Mouse (Mus musculus): Measurements from ENCODE around the gene AY761184. TPM values are rescaled to one million over a fixed set of nuclear protein-coding genes. Genes with fewer than 3 reads are reported as not detected.
"Not testable (repeated sequence)": the region's sequence is repeated elsewhere in the genome, so short reads cannot be mapped to it uniquely, and the experiment has no call there.

AY761184 gene
- polyA plus RNA-seq (2016; fragmentation: Nextera tagmentation; extraction: Ambion mirVana) = not detected in 2 replicates

DNA sequence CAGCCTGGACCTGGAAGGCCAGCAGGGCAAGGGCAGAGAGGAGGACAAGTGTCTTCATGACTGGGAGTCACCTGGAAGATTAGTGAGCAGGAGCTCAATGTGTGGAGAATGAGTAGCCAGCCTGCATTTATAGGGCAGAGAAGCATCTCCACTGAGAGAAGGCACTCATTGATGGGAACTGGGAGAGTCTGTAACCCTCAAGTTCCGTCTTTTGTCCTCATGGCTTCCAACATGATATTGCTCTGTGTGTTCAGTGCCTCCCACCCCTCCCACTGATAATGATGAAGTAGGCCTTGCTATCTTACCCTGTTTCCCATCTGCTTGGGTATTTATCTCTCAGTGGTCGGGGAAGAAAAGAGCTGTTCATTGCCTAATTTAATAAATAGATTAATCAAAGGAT lies at the start of gene AY761184:
Gene AY761184, minus strand, starts transcription at position 101 of the 400 bp plus-strand sequence.
- WGBS = 84% methylated on average over 2 of the region's 2 CpGs
- H3K4me3 ChIP-seq; H3K4me1 ChIP-seq; H3K27me3 ChIP-seq (ENCODE audit: poor library complexity, severe bottlenecking); H3K36me3 ChIP-seq (replicated peaks); H3K9me3 ChIP-seq; DNase-seq (ENCODE audit: extremely low spot score, low spot score); H3K27ac ChIP-seq: not testable (repeated sequence)

DNA sequence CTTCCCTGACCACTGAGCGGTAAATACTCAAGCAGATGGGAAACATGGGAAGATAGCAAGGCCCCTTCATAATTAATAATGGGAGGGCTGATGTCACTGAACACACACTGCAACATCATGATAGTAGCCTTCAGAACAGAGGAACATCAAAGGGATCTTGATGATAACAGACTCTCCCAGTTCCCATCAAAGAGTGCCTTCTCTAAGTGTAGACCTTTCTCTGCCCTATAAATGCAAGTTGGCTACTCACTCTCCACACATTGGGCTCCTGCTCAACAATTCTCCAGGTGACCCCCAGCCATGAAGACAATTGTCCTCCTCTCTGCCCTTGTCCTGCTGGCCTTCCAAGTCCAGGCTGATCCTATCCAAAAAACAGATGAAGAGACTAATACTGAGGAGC lies 37.9 kb downstream of the AY761184 start, which contains the start of gene Defa34:
Gene Defa34, plus strand, starts transcription at position 301 of the 400 bp plus-strand sequence.
- not testable (repeated sequence) for H3K4me3 ChIP-seq; H3K27me3 ChIP-seq (ENCODE audit: poor library complexity, severe bottlenecking); H3K36me3 ChIP-seq (replicated peaks); H3K27ac ChIP-seq; H3K9me3 ChIP-seq; H3K4me1 ChIP-seq; DNase-seq (ENCODE audit: extremely low spot score, low spot score)
- 91% methylated on average over 1 of the region's 1 CpGs for WGBS

DNA sequence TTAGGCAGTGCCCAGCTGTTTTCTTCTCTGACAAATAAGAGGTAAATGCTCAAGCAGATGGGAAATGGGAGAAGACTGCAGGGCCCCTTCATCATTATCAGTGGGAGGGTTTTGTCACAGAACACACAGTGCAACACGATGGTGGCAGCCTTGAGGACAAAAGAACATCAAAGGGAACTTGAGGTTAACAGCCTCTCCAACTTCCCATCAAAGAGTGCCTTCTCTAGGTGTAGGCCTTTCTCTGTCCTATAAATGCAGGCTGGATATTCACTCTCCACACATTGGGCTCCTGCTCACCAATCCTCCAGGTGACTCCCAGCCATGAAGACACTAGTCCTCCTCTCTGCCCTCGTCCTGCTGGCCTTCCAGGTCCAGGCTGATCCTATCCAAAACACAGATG lies 48.0 kb downstream of the AY761184 start, which contains the start of gene Defa17:
Gene Defa17, plus strand, starts transcription at position 301 of the 400 bp plus-strand sequence.
- not testable (repeated sequence) for H3K27me3 ChIP-seq (ENCODE audit: poor library complexity, severe bottlenecking); H3K36me3 ChIP-seq (replicated peaks)
- 83% methylated on average over 1 of the region's 2 CpGs for WGBS

More for the DNA sequence above, 48.0 kb downstream of the AY761184 start, which contains the start of gene Defa17:
- DNase-seq (ENCODE audit: extremely low spot score, low spot score); H3K9me3 ChIP-seq; H3K27ac ChIP-seq; H3K4me3 ChIP-seq; H3K4me1 ChIP-seq: not testable (repeated sequence)

Other genes with a start within 250 kb of the AY761184 start
- not detected in 2 replicates for gene Gm7849, start 247.1 kb downstream of the AY761184 start, polyA plus RNA-seq (2016; fragmentation: Nextera tagmentation; extraction: Ambion mirVana)
- gene Defa20, start 194.4 kb downstream of the AY761184 start, polyA plus RNA-seq (2016; fragmentation: Nextera tagmentation; extraction: Ambion mirVana) = not detected in 2 replicates
- gene Defa32, start 174.6 kb downstream of the AY761184 start, polyA plus RNA-seq (2016; fragmentation: Nextera tagmentation; extraction: Ambion mirVana) = not detected in 2 replicates
- gene Defa37, start 138.3 kb downstream of the AY761184 start, polyA plus RNA-seq (2016; fragmentation: Nextera tagmentation; extraction: Ambion mirVana) = not detected in 2 replicates
- not detected in 2 replicates for gene Defa28, start 120.6 kb downstream of the AY761184 start, polyA plus RNA-seq (2016; fragmentation: Nextera tagmentation; extraction: Ambion mirVana)
- gene Gm7861, start 109.1 kb downstream of the AY761184 start, polyA plus RNA-seq (2016; fragmentation: Nextera tagmentation; extraction: Ambion mirVana) = not detected in 2 replicates
- gene Defa26, start 85.5 kb downstream of the AY761184 start, polyA plus RNA-seq (2016; fragmentation: Nextera tagmentation; extraction: Ambion mirVana) = not detected in 2 replicates
- not detected in 2 replicates for gene Defa17, start 47.9 kb downstream of the AY761184 start, polyA plus RNA-seq (2016; fragmentation: Nextera tagmentation; extraction: Ambion mirVana)
- gene Defa34, start 37.8 kb downstream of the AY761184 start, polyA plus RNA-seq (2016; fragmentation: Nextera tagmentation; extraction: Ambion mirVana) = not detected in 2 replicates
- not detected in 2 replicates for gene Defa24, start 30.8 kb upstream of the AY761184 start, polyA plus RNA-seq (2016; fragmentation: Nextera tagmentation; extraction: Ambion mirVana)
- not detected in 2 replicates for gene Defb50, start 119.9 kb upstream of the AY761184 start, polyA plus RNA-seq (2016; fragmentation: Nextera tagmentation; extraction: Ambion mirVana)
- gene Defb2, start 136.3 kb upstream of the AY761184 start, polyA plus RNA-seq (2016; fragmentation: Nextera tagmentation; extraction: Ambion mirVana) = not detected in 2 replicates
- not detected in 2 replicates for gene Defb10, start 155.3 kb upstream of the AY761184 start, polyA plus RNA-seq (2016; fragmentation: Nextera tagmentation; extraction: Ambion mirVana)
- not detected in 2 replicates for gene Defb9, start 181.8 kb upstream of the AY761184 start, polyA plus RNA-seq (2016; fragmentation: Nextera tagmentation; extraction: Ambion mirVana)
- not detected in 2 replicates for gene Defb11, start 202.8 kb upstream of the AY761184 start, polyA plus RNA-seq (2016; fragmentation: Nextera tagmentation; extraction: Ambion mirVana)
- gene Defb15, start 229.1 kb upstream of the AY761184 start, polyA plus RNA-seq (2016; fragmentation: Nextera tagmentation; extraction: Ambion mirVana) = not detected in 2 replicates
- gene Defb35, start 234.7 kb upstream of the AY761184 start, polyA plus RNA-seq (2016; fragmentation: Nextera tagmentation; extraction: Ambion mirVana) = not detected in 2 replicates
- gene Defb13, start 243.1 kb upstream of the AY761184 start, polyA plus RNA-seq (2016; fragmentation: Nextera tagmentation; extraction: Ambion mirVana) = not detected in 2 replicates

Measured in forebrain, embryonic 10.5 days (tissue).